Mouse (Mus musculus): ENCODE data around the gene Plch2.

DNA sequence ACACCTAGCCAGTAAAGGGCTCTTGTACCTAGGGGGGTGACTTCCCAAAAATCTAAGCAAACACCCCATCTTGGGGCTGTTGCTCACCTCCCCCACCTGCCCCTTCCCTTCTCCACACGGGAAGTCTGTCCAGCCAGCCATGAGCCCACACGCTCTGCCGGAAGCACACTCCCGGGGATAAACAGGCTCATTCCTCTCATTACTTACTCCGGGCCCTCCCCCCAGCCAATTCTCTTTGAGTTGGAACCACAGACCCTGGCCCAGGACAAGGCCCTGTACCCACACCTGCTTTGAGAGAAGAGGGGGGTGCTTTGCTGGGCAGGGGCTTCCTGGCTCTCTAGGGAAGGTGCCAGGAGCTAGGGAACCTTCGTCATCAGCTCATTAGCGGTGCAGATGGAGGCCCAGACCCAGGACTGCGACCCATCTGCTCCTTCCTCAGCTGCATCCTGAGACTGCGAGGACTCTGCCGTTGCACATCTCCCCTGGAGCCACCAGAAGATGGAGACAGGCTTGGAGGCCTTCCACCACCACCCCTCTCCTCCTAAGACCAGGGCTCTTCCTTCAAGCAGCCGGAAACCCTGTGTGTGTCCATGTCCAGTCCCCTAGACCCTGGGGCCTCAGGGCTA lies 39.2 kb downstream of the Plch2 start:
- TF ChIP-seq CTCF (IDR thresholded peaks at IDR 0.05; ENCODE audit: control insufficient read depth, insufficient read depth, insufficient read length) (no peak), MAX (IDR thresholded peaks at IDR 0.05) (no peak), MYOD1 (IDR thresholded peaks at IDR 0.05; ENCODE audit: control insufficient read depth, insufficient read length, low read depth) (no peak), MYOG (IDR thresholded peaks at IDR 0.05; ENCODE audit: control insufficient read depth, extremely low read depth, insufficient read length) (no peak), USF1 (IDR thresholded peaks at IDR 0.05; ENCODE audit: low read depth) (no peak), FOSL1 (IDR thresholded peaks at IDR 0.05; ENCODE audit: insufficient read depth, low read length, poor library complexity, severe bottlenecking) (no peak)
